Mouse (Mus musculus): ENCODE data around the gene Ryr3. TPM values are rescaled to one million over a fixed set of nuclear protein-coding genes. Genes with fewer than 3 reads are reported as not detected.

Ryr3 gene
- total RNA-seq, 1 experiment: 5.4 TPM

- H3K27ac ChIP-seq (ENCODE audit: insufficient read depth, low read depth, low read length, poor library complexity, severe bottlenecking): no peak overlapping the region
- no peaks in the 10 kb centered on the region for H3K9me3 ChIP-seq (ENCODE audit: control insufficient read depth, insufficient read depth, low read depth, low read length)
- DNase-seq (ENCODE audit: low read depth, low spot score): no peak
- in situ Hi-C loops (cut with MboI; ENCODE audit: low sequenced_read_pairs in 2 of 2, unreplicated experiment in 2 of 2): no loop called here
- no peak overlapping the region for H3K4me3 ChIP-seq (ENCODE audit: insufficient read depth in 1 of 2, low read depth in 1 of 2, low read length in 2 of 2, poor library complexity in 1 of 2, severe bottlenecking in 1 of 2)
- TF ChIP-seq HCFC1 (IDR thresholded peaks at IDR 0.05; ENCODE audit: borderline replicate concordance, insufficient read depth, low read length) (no peak), ZC3H11A (IDR thresholded peaks at IDR 0.05; ENCODE audit: borderline replicate concordance, low read depth, low read length) (no peak), CHD2 (IDR thresholded peaks at IDR 0.05; ENCODE audit: low read depth, low read length) (no peak), MAFK (IDR thresholded peaks at IDR 0.05; ENCODE audit: insufficient read depth, low read depth, low read length) (no peak), ZNF384 (IDR thresholded peaks at IDR 0.05; ENCODE audit: low read depth, low read length) (no peak)
- H3K4me1 ChIP-seq (ENCODE audit: control insufficient read depth in 2 of 2, insufficient read depth in 2 of 2, low read length in 2 of 2, poor library complexity in 1 of 2): no peaks in the 10 kb centered on the region
- no peaks in the 10 kb centered on the region for H3K36me3 ChIP-seq (ENCODE audit: control insufficient read depth, insufficient read depth, low read length, poor library complexity, severe bottlenecking)
- H3K9ac ChIP-seq (ENCODE audit: insufficient read depth, low read depth, low read length, poor library complexity, severe bottlenecking): no peak overlapping the region
Measured at GRCm38 (mm10) chr2:113016236-113016635, 200.7 kb downstream of the Ryr3 start.

GRCm38 (mm10) chr2:113008961-113009740 lies 207.7 kb downstream of the Ryr3 start:
- no peak overlapping the region for H3K4me3 ChIP-seq (ENCODE audit: insufficient read depth in 1 of 2, low read depth in 1 of 2, low read length in 2 of 2, poor library complexity in 1 of 2, severe bottlenecking in 1 of 2)
- in situ Hi-C loops (cut with MboI; ENCODE audit: low sequenced_read_pairs in 2 of 2, unreplicated experiment in 2 of 2): no loop called here
- no peak overlapping the region for H3K27ac ChIP-seq (ENCODE audit: insufficient read depth, low read depth, low read length, poor library complexity, severe bottlenecking)
- H3K9ac ChIP-seq (ENCODE audit: insufficient read depth, low read depth, low read length, poor library complexity, severe bottlenecking): no peak overlapping the region
- DNase-seq (ENCODE audit: low read depth, low spot score): no peak
- no peaks in the 10 kb centered on the region for H3K4me1 ChIP-seq (ENCODE audit: control insufficient read depth in 2 of 2, insufficient read depth in 2 of 2, low read length in 2 of 2, poor library complexity in 1 of 2)
- TF ChIP-seq CHD2 (IDR thresholded peaks at IDR 0.05; ENCODE audit: low read depth, low read length): no peak
- TF ChIP-seq MAFK (IDR thresholded peaks at IDR 0.05; ENCODE audit: insufficient read depth, low read depth, low read length): no peak
- no peak for TF ChIP-seq HCFC1 (IDR thresholded peaks at IDR 0.05; ENCODE audit: borderline replicate concordance, insufficient read depth, low read length)
- TF ChIP-seq ZC3H11A (IDR thresholded peaks at IDR 0.05; ENCODE audit: borderline replicate concordance, low read depth, low read length): no peak
- TF ChIP-seq ZNF384 (IDR thresholded peaks at IDR 0.05; ENCODE audit: low read depth, low read length): no peak
- no peaks in the 10 kb centered on the region for H3K36me3 ChIP-seq (ENCODE audit: control insufficient read depth, insufficient read depth, low read length, poor library complexity, severe bottlenecking)
- no peaks in the 10 kb centered on the region for H3K9me3 ChIP-seq (ENCODE audit: control insufficient read depth, insufficient read depth, low read depth, low read length)

GRCm38 (mm10) chr2:112998498-112998897 lies 218.4 kb downstream of the Ryr3 start:
- TF ChIP-seq ZNF384 (IDR thresholded peaks at IDR 0.05; ENCODE audit: low read depth, low read length): no peak
- no peak for DNase-seq (ENCODE audit: low read depth, low spot score)

GRCm38 (mm10) chr2:112982908-112983510 lies 233.9 kb downstream of the Ryr3 start:
- H3K9me3 ChIP-seq (ENCODE audit: control insufficient read depth, insufficient read depth, low read depth, low read length): no peaks in the 10 kb centered on the region
- DNase-seq (ENCODE audit: low read depth, low spot score): no peak
- TF ChIP-seq ZC3H11A (IDR thresholded peaks at IDR 0.05; ENCODE audit: borderline replicate concordance, low read depth, low read length): no peak
- no peak overlapping the region for H3K27ac ChIP-seq (ENCODE audit: insufficient read depth, low read depth, low read length, poor library complexity, severe bottlenecking)
- no peak overlapping the region for H3K4me3 ChIP-seq (ENCODE audit: insufficient read depth in 1 of 2, low read depth in 1 of 2, low read length in 2 of 2, poor library complexity in 1 of 2, severe bottlenecking in 1 of 2)
- H3K9ac ChIP-seq (ENCODE audit: insufficient read depth, low read depth, low read length, poor library complexity, severe bottlenecking): no peak overlapping the region
- in situ Hi-C loops (cut with MboI; ENCODE audit: low sequenced_read_pairs in 2 of 2, unreplicated experiment in 2 of 2): no loop called here
- H3K36me3 ChIP-seq (ENCODE audit: control insufficient read depth, insufficient read depth, low read length, poor library complexity, severe bottlenecking): no peaks in the 10 kb centered on the region
- no peaks in the 10 kb centered on the region for H3K4me1 ChIP-seq (ENCODE audit: control insufficient read depth in 2 of 2, insufficient read depth in 2 of 2, low read length in 2 of 2, poor library complexity in 1 of 2)

More at GRCm38 (mm10) chr2:112998498-112998897, 218.4 kb downstream of the Ryr3 start:
- in situ Hi-C loops (cut with MboI; ENCODE audit: low sequenced_read_pairs in 2 of 2, unreplicated experiment in 2 of 2): no loop called here
- H3K9ac ChIP-seq (ENCODE audit: insufficient read depth, low read depth, low read length, poor library complexity, severe bottlenecking): no peak overlapping the region
- H3K4me3 ChIP-seq (ENCODE audit: insufficient read depth in 1 of 2, low read depth in 1 of 2, low read length in 2 of 2, poor library complexity in 1 of 2, severe bottlenecking in 1 of 2): no peak overlapping the region
- H3K36me3 ChIP-seq (ENCODE audit: control insufficient read depth, insufficient read depth, low read length, poor library complexity, severe bottlenecking): no peaks in the 10 kb centered on the region
- H3K4me1 ChIP-seq (ENCODE audit: control insufficient read depth in 2 of 2, insufficient read depth in 2 of 2, low read length in 2 of 2, poor library complexity in 1 of 2): no peaks in the 10 kb centered on the region
- no peak overlapping the region for H3K27ac ChIP-seq (ENCODE audit: insufficient read depth, low read depth, low read length, poor library complexity, severe bottlenecking)
- H3K9me3 ChIP-seq (ENCODE audit: control insufficient read depth, insufficient read depth, low read depth, low read length): no peaks in the 10 kb centered on the region
